Mouse (Mus musculus) kidney, adult 8-10 months (tissue): ENCODE results near the gene Pla2g4c.

Experiments
- DNase-seq, 2 experiments: peaks; one replicate each; pipeline ENCODE4 v3.0.0; 2022

Gene Pla2g4c

DNA sequence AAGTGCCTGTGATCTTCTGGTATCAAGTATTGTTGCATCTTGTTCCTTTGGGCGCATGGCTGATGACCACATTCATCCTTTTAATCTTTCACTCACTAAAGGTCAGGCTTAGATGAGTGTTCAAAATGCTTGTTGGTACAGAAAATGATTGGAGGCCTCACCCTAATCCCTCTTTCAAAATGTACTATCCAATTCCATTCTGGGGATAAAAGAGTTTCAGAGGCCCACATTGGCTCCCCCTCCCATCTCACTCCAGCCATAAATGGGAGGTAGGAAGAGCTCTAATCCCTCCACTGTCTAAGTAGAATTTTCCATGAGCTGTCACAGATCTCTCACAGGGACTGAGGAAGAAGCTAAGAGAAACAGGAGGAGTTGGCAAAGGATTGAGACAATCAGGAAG lies 73.4 kb downstream of the Pla2g4c start, which contains the start of gene Cabp5:
TSS of gene Cabp5 (plus strand) at position 301 of the 400 bp plus-strand sequence.
- DNase-seq = no peak
